Mouse (Mus musculus) forebrain, embryonic 11.5 days (tissue): ENCODE measurements at regions not wholly inside any gene's neighbourhood (a gene's known extent, or its start where the extent isn't known, plus 50 kb on each side); places are given as distances from the start of the nearest gene placed in this dataset.

Source experiments
- ATAC-seq: fragments of 200-750 bp; cut with Nextera tagmentation; replicated peaks from 2 replicates; pipeline ENCODE4 v1.8.0; 2017; ENCODE audit warnings: moderate TSS enrichment; ENCODE audit not compliant: low FRiP score
- DNase-seq: peaks from one replicate; pipeline ENCODE4 v3.0.0-alpha.2; 2017; ENCODE audit warnings: low spot score
- H3K27ac ChIP-seq: fragments of 300-500 bp; sonication (generic); 2 replicates; pipeline ENCODE4 v1.5.1; 2014; ENCODE audit warnings: low read depth, low read length
- H3K27me3 ChIP-seq: fragments of 300-500 bp; sonication (generic); 2 replicates; pipeline ENCODE4 v1.6.1; 2014; ENCODE audit warnings: mild to moderate bottlenecking, low read length, mixed read lengths; ENCODE audit not compliant: control insufficient read depth, insufficient read depth
- H3K36me3 ChIP-seq: fragments of 300-500 bp; sonication (generic); 2 replicates; pipeline ENCODE4 v1.6.1; 2014; ENCODE audit warnings: mild to moderate bottlenecking, low read length, moderate library complexity, mixed read lengths; ENCODE audit not compliant: control insufficient read depth, insufficient read depth
- H3K4me1 ChIP-seq: fragments of 300-500 bp; sonication (generic); replicated peaks from 2 replicates; pipeline ENCODE4 v1.6.1; 2014; ENCODE audit warnings: low read length, mixed read lengths; ENCODE audit not compliant: control insufficient read depth, insufficient read depth
- H3K4me2 ChIP-seq: fragments of 300-500 bp; sonication (generic); 2 replicates; pipeline ENCODE4 v1.6.1; 2014; ENCODE audit warnings: low read depth, mild to moderate bottlenecking, low read length, moderate library complexity, mixed read lengths; ENCODE audit not compliant: severe bottlenecking
- H3K4me3 ChIP-seq: fragments of 300-500 bp; sonication (generic); 2 replicates; pipeline ENCODE4 v1.5.1; 2014; ENCODE audit warnings: low read depth, low read length
- H3K9ac ChIP-seq: fragments of 300-500 bp; sonication (generic); 2 replicates; pipeline ENCODE4 v1.6.1; 2014; ENCODE audit warnings: low read length
- H3K9me3 ChIP-seq: fragments of 300-500 bp; sonication (generic); 2 replicates; pipeline ENCODE4 v1.6.1; 2016; ENCODE audit warnings: low read length, mixed read lengths; ENCODE audit not compliant: control insufficient read depth
- WGBS: fragments of 180-500 bp; shearing (Covaris S2); extraction: QIAGEN DNeasy Blood & Tissue Kit; methylation state at CpG from one replicate; pipeline ENCODE4 v1.1.7; 2014; 5-methylcytosine and 5-hydroxymethylcytosine counted together

GRCm38 (mm10) chr9:61791435-61792064, 122.8 kb downstream of the Rplp1 start:
- DNase-seq (no peak), ATAC-seq (no peak)
- Histone ChIP-seq H3K36me3 (no peaks in the 10 kb centered on the region), H3K27ac (no peak overlapping the region), H3K9me3 (no peaks in the 10 kb centered on the region), H3K4me2 (no peak overlapping the region), H3K4me3 (no peak overlapping the region), H3K4me1 (no peaks in the 10 kb centered on the region), H3K9ac (no peak overlapping the region), H3K27me3 (no peaks in the 10 kb centered on the region)
- WGBS = 77% methylated on average over 11 of the region's 11 CpGs

GRCm38 (mm10) chr9:61790849-61791248, 123.5 kb downstream of the Rplp1 start:
- no peaks in the 10 kb centered on the region for H3K9me3 ChIP-seq
- H3K4me1 ChIP-seq = no peaks in the 10 kb centered on the region
- H3K27ac ChIP-seq = no peak overlapping the region
- H3K4me2 ChIP-seq = no peak overlapping the region
- 85% methylated on average over 2 of the region's 2 CpGs for WGBS
- no peak for DNase-seq
- no peak overlapping the region for H3K4me3 ChIP-seq
- no peak for ATAC-seq
- H3K27me3 ChIP-seq = no peaks in the 10 kb centered on the region
- no peak overlapping the region for H3K9ac ChIP-seq
- no peaks in the 10 kb centered on the region for H3K36me3 ChIP-seq

- H3K27ac ChIP-seq = no peak overlapping the region
- no peak overlapping the region for H3K4me3 ChIP-seq
- DNase-seq (no peak), ATAC-seq (no peak)
- H3K9me3 ChIP-seq = no peaks in the 10 kb centered on the region
- 83% methylated on average over 8 of the region's 8 CpGs for WGBS
- no peaks in the 10 kb centered on the region for H3K27me3 ChIP-seq
- H3K4me2 ChIP-seq = no peak overlapping the region
- H3K4me1 ChIP-seq = no peaks in the 10 kb centered on the region
- no peak overlapping the region for H3K9ac ChIP-seq
- H3K36me3 ChIP-seq = no peaks in the 10 kb centered on the region
Measured at GRCm38 (mm10) chr9:61789066-61789897, 125.1 kb downstream of the Rplp1 start.

GRCm38 (mm10) chr9:61781469-61781868, 132.9 kb downstream of the Rplp1 start:
- H3K4me3 ChIP-seq = no peak overlapping the region
- H3K27ac ChIP-seq = no peak overlapping the region
- H3K27me3 ChIP-seq = no peaks in the 10 kb centered on the region
- no peaks in the 10 kb centered on the region for H3K36me3 ChIP-seq
- no peaks in the 10 kb centered on the region for H3K9me3 ChIP-seq
- H3K9ac ChIP-seq = no peak overlapping the region
- DNase-seq (no peak), ATAC-seq (no peak)
- no peak overlapping the region for H3K4me2 ChIP-seq
- H3K4me1 ChIP-seq = no peaks in the 10 kb centered on the region
- 92% methylated on average over 8 of the region's 8 CpGs for WGBS

- WGBS = 86% methylated on average over 9 of the region's 9 CpGs
- Histone ChIP-seq H3K4me2 (no peak overlapping the region), H3K27ac (no peak overlapping the region), H3K27me3 (no peaks in the 10 kb centered on the region), H3K4me1 (no peaks in the 10 kb centered on the region), H3K9me3 (no peaks in the 10 kb centered on the region), H3K9ac (no peak overlapping the region), H3K36me3 (no peaks in the 10 kb centered on the region), H3K4me3 (no peak overlapping the region)
- ATAC-seq (no peak), DNase-seq (no peak)
Measured at GRCm38 (mm10) chr9:61780186-61780939, 134.0 kb downstream of the Rplp1 start.

GRCm38 (mm10) chr9:61779165-61779564, 135.2 kb downstream of the Rplp1 start:
- no peak overlapping the region for H3K4me2 ChIP-seq
- H3K4me1 ChIP-seq = no peaks in the 10 kb centered on the region
- H3K27me3 ChIP-seq = no peaks in the 10 kb centered on the region
- no peaks in the 10 kb centered on the region for H3K36me3 ChIP-seq
- H3K4me3 ChIP-seq = no peak overlapping the region
- no peak overlapping the region for H3K27ac ChIP-seq
- DNase-seq (no peak), ATAC-seq (no peak)
- H3K9me3 ChIP-seq = no peaks in the 10 kb centered on the region
- no peak overlapping the region for H3K9ac ChIP-seq

- no peaks in the 10 kb centered on the region for H3K36me3 ChIP-seq
- no peak overlapping the region for H3K27ac ChIP-seq
- no peak overlapping the region for H3K4me3 ChIP-seq
- ATAC-seq = no peak
- no peaks in the 10 kb centered on the region for H3K27me3 ChIP-seq
- H3K4me2 ChIP-seq = no peak overlapping the region
- WGBS = 90% methylated on average over 2 of the region's 2 CpGs
- H3K9me3 ChIP-seq = no peaks in the 10 kb centered on the region
- DNase-seq = no peak
- no peaks in the 10 kb centered on the region for H3K4me1 ChIP-seq
- H3K9ac ChIP-seq = no peak overlapping the region
Measured at GRCm38 (mm10) chr9:61776446-61776845, 137.9 kb downstream of the Rplp1 start.

GRCm38 (mm10) chr9:61770207-61770955, 144.0 kb downstream of the Rplp1 start:
- H3K27ac ChIP-seq = no peak overlapping the region
- 90% methylated on average over 17 of the region's 17 CpGs for WGBS
- no peaks in the 10 kb centered on the region for H3K36me3 ChIP-seq
- ATAC-seq = no peak
- no peak overlapping the region for H3K4me3 ChIP-seq
- H3K4me1 ChIP-seq = no peaks in the 10 kb centered on the region
- H3K9me3 ChIP-seq = no peaks in the 10 kb centered on the region
- H3K4me2 ChIP-seq = no peak overlapping the region
- no peaks in the 10 kb centered on the region for H3K27me3 ChIP-seq
- no peak overlapping the region for H3K9ac ChIP-seq
- no peak for DNase-seq
